Mouse (Mus musculus) intestine, embryonic 16.5 days (tissue): ENCODE data around the gene Cldn11. TPM values are rescaled to one million over a fixed set of nuclear protein-coding genes. Genes with fewer than 3 reads are reported as not detected.

ENCODE experiments used
- ATAC-seq: fragments of 200-750 bp; cut with Nextera tagmentation; 2 replicates; pipeline ENCODE4 v1.8.0; 2017; ENCODE audit warnings: moderate TSS enrichment, moderate library complexity
- H3K27ac ChIP-seq: fragments of 300-500 bp; sonication (generic); 2 replicates; pipeline ENCODE4 v1.5.1; 2014; ENCODE audit warnings: mild to moderate bottlenecking, low read length
- H3K27me3 ChIP-seq: fragments of 300-500 bp; sonication (generic); replicated peaks from 2 replicates; pipeline ENCODE4 v1.6.1; 2014; ENCODE audit warnings: low read length, control low read depth, mixed read lengths; ENCODE audit not compliant: control insufficient read depth, insufficient read depth
- H3K36me3 ChIP-seq: fragments of 300-500 bp; sonication (generic); 2 replicates; pipeline ENCODE4 v1.6.1; 2014; ENCODE audit warnings: low read length, control low read depth; ENCODE audit not compliant: control insufficient read depth, insufficient read depth
- H3K4me1 ChIP-seq: fragments of 300-500 bp; sonication (generic); 2 replicates; pipeline ENCODE4 v1.6.1; 2014; ENCODE audit warnings: low read length, control low read depth, mixed read lengths; ENCODE audit not compliant: control insufficient read depth, insufficient read depth
- H3K4me2 ChIP-seq: fragments of 300-500 bp; sonication (generic); 2 replicates; pipeline ENCODE4 v1.6.1; 2014; ENCODE audit warnings: low read depth, low read length, control low read depth
- H3K4me3 ChIP-seq: fragments of 300-500 bp; sonication (generic); 2 replicates; pipeline ENCODE4 v1.5.1; 2014; ENCODE audit warnings: mild to moderate bottlenecking, low read length
- H3K9ac ChIP-seq: fragments of 300-500 bp; sonication (generic); 2 replicates; pipeline ENCODE4 v1.6.1; 2014; ENCODE audit warnings: low read depth, low read length
- H3K9me3 ChIP-seq: fragments of 300-500 bp; sonication (generic); 2 replicates; pipeline ENCODE4 v1.6.1; 2016; ENCODE audit warnings: low read length, control low read depth; ENCODE audit not compliant: control insufficient read depth
- WGBS: fragments of 180-500 bp; shearing (Covaris S2); extraction: QIAGEN DNeasy Blood & Tissue Kit; methylation state at CpG from one replicate; pipeline ENCODE4 v1.1.7; 2014; 5-methylcytosine and 5-hydroxymethylcytosine counted together
- polyA plus RNA-seq: library from polyadenylated mRNA; unstranded; fragments of >200 nt; fragmentation: Nextera tagmentation; extraction: Ambion mirVana; gene quantifications from 2 replicates; pipeline ENCODE4 v1.2.1, GENCODE M21; 2015

The Cldn11 gene
- polyA plus RNA-seq, 1 experiment from 2014 or later, result 5.2 TPM

- Histone ChIP-seq H3K4me3 (no peak overlapping the region), H3K4me2 (no peak overlapping the region), H3K4me1 (peaks cover 5% of the 10 kb centered on the region; the same call in 1 of the 2 replicates), H3K27ac (no peak overlapping the region), H3K36me3 (no peaks in the 10 kb centered on the region), H3K9ac (no peak overlapping the region), H3K9me3 (no peaks in the 10 kb centered on the region), H3K27me3 (peaks cover 7% of the 10 kb centered on the region)
- 82% methylated on average over 7 of the region's 7 CpGs for WGBS
- no peak for ATAC-seq
Measured at GRCm38 (mm10) chr3:31148595-31148994, 1.1 kb upstream of the Cldn11 start.

- no peak overlapping the region for H3K4me2 ChIP-seq
- H3K4me3 ChIP-seq, result no peak overlapping the region
- 52% methylated on average over 6 of the region's 6 CpGs for WGBS
Measured at GRCm38 (mm10) chr3:31152108-31152507, 2.4 kb downstream of the Cldn11 start.

GRCm38 (mm10) chr3:31156126-31156525, 6.4 kb downstream of the Cldn11 start:
- Histone ChIP-seq H3K4me1 (no peaks in the 10 kb centered on the region), H3K9me3 (no peaks in the 10 kb centered on the region), H3K36me3 (no peaks in the 10 kb centered on the region), H3K9ac (no peak overlapping the region), H3K27me3 (no peaks in the 10 kb centered on the region), H3K4me3 (no peak overlapping the region), H3K4me2 (no peak overlapping the region), H3K27ac (no peak overlapping the region)
- no peak for ATAC-seq
- WGBS, result 64% methylated on average over 3 of the region's 3 CpGs

More at GRCm38 (mm10) chr3:31152108-31152507, 2.4 kb downstream of the Cldn11 start:
- H3K27me3 ChIP-seq, result peaks cover 7% of the 10 kb centered on the region
- H3K9me3 ChIP-seq, result no peaks in the 10 kb centered on the region
- no peak overlapping the region for H3K27ac ChIP-seq
- no peaks in the 10 kb centered on the region for H3K36me3 ChIP-seq
- H3K4me1 ChIP-seq, result 0 out of 2 replicates have a peak, but pooled peaks cover 3% of the 10 kb centered on the region
- H3K9ac ChIP-seq, result no peak overlapping the region
- no peak for ATAC-seq

GRCm38 (mm10) chr3:31157776-31158175, 8.1 kb downstream of the Cldn11 start:
- no peak overlapping the region for H3K4me2 ChIP-seq
- H3K9me3 ChIP-seq, result no peaks in the 10 kb centered on the region
- H3K27me3 ChIP-seq, result no peaks in the 10 kb centered on the region
- WGBS, result 60% methylated on average over 15 of the region's 15 CpGs
- ATAC-seq, result no peak
- no peak overlapping the region for H3K4me3 ChIP-seq
- H3K27ac ChIP-seq, result no peak overlapping the region
- no peak overlapping the region for H3K9ac ChIP-seq
- no peaks in the 10 kb centered on the region for H3K4me1 ChIP-seq
- H3K36me3 ChIP-seq, result no peaks in the 10 kb centered on the region

- Histone ChIP-seq H3K4me2 (no peak overlapping the region), H3K9ac (no peak overlapping the region), H3K4me3 (no peak overlapping the region), H3K36me3 (no peaks in the 10 kb centered on the region), H3K27ac (no peak overlapping the region), H3K9me3 (no peaks in the 10 kb centered on the region), H3K27me3 (no peaks in the 10 kb centered on the region), H3K4me1 (no peaks in the 10 kb centered on the region)
- 83% methylated on average over 10 of the region's 10 CpGs for WGBS
- no peak for ATAC-seq
Measured at GRCm38 (mm10) chr3:31160046-31160445, 10.3 kb downstream of the Cldn11 start.

GRCm38 (mm10) chr3:31161336-31161735, 11.6 kb downstream of the Cldn11 start:
- Histone ChIP-seq H3K9ac (no peak overlapping the region), H3K27me3 (no peaks in the 10 kb centered on the region), H3K36me3 (no peaks in the 10 kb centered on the region), H3K9me3 (no peaks in the 10 kb centered on the region), H3K4me3 (no peak overlapping the region), H3K4me1 (no peaks in the 10 kb centered on the region), H3K27ac (no peak overlapping the region), H3K4me2 (no peak overlapping the region)
- 55% methylated on average over 6 of the region's 6 CpGs for WGBS
- ATAC-seq, result no peak

DNA sequence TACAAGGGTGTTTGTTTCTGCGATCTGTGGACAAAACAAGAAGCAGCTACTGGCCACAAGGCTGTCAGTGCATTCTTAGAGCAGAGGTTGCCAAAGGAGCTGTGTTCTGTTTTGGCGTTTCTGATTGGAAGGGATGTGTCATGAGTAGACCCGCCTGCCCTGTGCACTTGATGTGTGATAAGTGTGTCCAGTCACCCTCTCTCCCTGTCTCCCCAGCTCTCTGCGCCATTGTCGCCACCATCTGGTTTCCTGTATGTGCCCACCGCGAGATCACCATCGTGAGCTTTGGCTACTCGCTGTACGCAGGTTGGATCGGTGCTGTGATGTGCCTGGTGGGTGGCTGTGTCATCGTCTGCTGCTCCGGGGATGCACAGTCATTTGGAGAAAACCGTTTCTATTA, 13.1 kb downstream of the Cldn11 start:
- Histone ChIP-seq H3K4me1 (no peaks in the 10 kb centered on the region), H3K4me2 (no peak overlapping the region), H3K36me3 (no peaks in the 10 kb centered on the region), H3K4me3 (no peak overlapping the region), H3K9ac (no peak overlapping the region), H3K27ac (no peak overlapping the region), H3K9me3 (no peaks in the 10 kb centered on the region), H3K27me3 (no peaks in the 10 kb centered on the region)
- no peak for ATAC-seq
- 93% methylated on average over 14 of the region's 14 CpGs for WGBS

DNA sequence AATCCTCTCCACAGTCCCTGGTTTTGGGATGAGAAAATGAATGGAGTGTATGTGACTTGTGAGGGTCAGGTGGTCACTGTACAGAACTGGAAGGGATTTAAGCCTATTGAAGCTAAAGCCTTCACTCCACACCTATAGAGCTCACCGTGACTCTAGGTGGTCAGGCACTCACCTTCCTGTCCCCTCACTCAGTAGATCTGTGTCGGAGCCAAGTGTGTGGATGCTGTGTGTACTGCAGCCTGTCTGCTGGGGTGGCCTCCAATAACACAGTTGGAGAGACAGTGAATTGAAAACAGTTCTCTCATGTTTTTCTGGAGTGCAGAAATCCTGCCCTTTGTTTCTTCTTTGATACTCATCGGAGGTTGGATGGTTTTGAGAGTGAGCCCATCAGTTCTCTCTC, 16.1 kb downstream of the Cldn11 start:
- no peaks in the 10 kb centered on the region for H3K36me3 ChIP-seq
- WGBS, result 74% methylated on average over 3 of the region's 3 CpGs
- H3K27ac ChIP-seq, result no peak overlapping the region
- H3K4me2 ChIP-seq, result no peak overlapping the region
- no peak for ATAC-seq
- no peaks in the 10 kb centered on the region for H3K4me1 ChIP-seq
- H3K27me3 ChIP-seq, result no peaks in the 10 kb centered on the region
- no peak overlapping the region for H3K9ac ChIP-seq
- no peak overlapping the region for H3K4me3 ChIP-seq
- no peaks in the 10 kb centered on the region for H3K9me3 ChIP-seq

- no peaks in the 10 kb centered on the region for H3K27me3 ChIP-seq
- H3K27ac ChIP-seq, result no peak overlapping the region
- H3K36me3 ChIP-seq, result no peaks in the 10 kb centered on the region
- H3K9ac ChIP-seq, result no peak overlapping the region
- no peaks in the 10 kb centered on the region for H3K4me1 ChIP-seq
- ATAC-seq, result no peak
- H3K9me3 ChIP-seq, result no peaks in the 10 kb centered on the region
- WGBS, result 55% methylated on average over 12 of the region's 12 CpGs
- no peak overlapping the region for H3K4me2 ChIP-seq
- no peak overlapping the region for H3K4me3 ChIP-seq
Measured at GRCm38 (mm10) chr3:31166365-31166871, 16.7 kb downstream of the Cldn11 start.

DNA sequence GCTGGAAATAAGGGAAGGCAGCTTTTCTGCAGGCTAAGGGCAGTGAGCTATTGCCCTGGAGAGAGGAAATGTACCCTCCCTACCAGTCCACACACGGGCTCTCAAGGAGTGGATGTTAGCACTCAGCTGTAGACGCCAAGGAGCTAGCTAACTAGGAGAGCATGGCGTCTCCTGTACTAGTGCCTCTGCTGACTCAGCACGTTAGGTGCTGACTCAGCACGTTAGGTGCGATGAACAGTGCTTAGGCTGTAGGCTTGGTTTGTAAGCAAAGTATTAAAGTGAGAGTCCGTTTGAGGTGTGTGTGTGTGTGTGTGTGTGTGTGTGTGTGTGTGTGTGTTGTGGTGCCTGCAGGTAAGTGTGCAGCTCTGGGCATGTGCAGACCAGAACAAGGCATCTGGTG, 40.6 kb downstream of the Cldn11 start:
- Histone ChIP-seq H3K4me2 (no peak overlapping the region), H3K4me3 (no peak overlapping the region), H3K27ac (no peak overlapping the region), H3K27me3 (no peaks in the 10 kb centered on the region), H3K36me3 (no peaks in the 10 kb centered on the region), H3K9me3 (no peaks in the 10 kb centered on the region), H3K9ac (no peak overlapping the region), H3K4me1 (no peaks in the 10 kb centered on the region)
- ATAC-seq, result no peak
- 91% methylated on average over 7 of the region's 7 CpGs for WGBS
